Mouse (Mus musculus) embryonic fibroblast, embryonic 13.5 days (primary cell): ENCODE results near the gene Pvr.

Source experiments
- CTCF ChIP-seq: IDR thresholded peaks from 2 replicates; pipeline ENCODE4 v1.5.1; 2011; ENCODE audit warnings: mild to moderate bottlenecking, control low read depth, low read length, moderate library complexity, borderline replicate concordance; ENCODE audit not compliant: insufficient read depth
- POLR2A ChIP-seq: IDR thresholded peaks from 2 replicates; pipeline ENCODE4 v1.6.1; 2011; ENCODE audit warnings: low read depth, mild to moderate bottlenecking, control low read depth, low read length, moderate library complexity

DNA sequence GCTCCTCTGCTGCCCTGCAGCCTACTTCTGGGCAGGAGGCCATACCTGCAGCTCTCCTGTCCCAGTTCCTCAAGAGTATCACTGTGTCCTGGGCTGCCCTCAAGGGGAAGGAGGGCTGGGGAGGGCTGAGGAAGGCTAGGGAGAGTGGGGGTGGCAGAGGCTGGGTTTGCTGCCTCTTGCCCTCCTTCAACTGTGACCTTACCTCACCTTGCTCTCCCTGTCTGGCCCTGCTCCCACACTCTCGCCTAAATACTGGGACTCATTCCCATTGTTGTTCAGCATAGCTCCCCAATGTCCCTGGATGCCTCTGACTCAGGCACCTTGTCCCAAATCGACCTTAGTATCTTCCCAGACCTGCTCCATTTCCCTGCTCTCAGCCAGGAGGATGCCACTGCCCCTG is 56.7 kb downstream of the Pvr start:
- no peak for TF ChIP-seq CTCF
- no peak for TF ChIP-seq POLR2A
